Mouse (Mus musculus) left cerebral cortex, adult 9 months (tissue): Measurements from ENCODE around the gene Cxcl10.

ENCODE experiments used
- DNase-seq, 2 experiments: peaks; one replicate each; pipeline ENCODE4 v3.0.0; 2022; ENCODE audit warnings: low spot score in 2 of 2

Gene Cxcl10

DNA sequence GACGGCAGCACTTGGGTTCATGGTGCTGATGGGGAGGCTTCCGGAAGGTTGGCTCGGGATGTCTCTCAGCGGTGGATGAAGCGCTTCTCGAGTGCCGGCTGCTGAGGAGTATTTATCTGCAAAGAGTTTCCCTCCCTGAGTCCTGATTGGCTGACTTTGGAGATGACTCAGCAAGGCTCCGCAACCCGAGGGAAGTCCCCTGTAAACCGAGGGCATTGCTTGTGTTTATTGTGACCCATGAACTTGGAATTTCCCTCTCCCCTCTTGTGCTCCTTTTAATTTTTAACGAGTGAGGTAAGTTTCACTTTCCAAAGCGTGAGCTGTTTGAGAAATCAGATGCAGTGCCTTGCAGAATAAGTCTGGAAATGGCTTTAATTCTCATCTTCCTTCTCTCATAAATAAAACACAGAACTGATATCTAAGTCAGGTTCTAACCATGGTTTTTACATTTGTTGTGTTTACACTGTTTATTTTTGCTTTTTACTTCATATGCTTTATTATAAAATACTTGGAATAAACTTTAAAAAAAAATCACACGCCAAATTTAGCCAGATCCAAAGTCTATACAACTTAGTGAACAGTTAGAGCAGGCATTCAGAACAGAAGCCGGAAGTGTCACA is at the start of gene Cxcl10:
Cxcl10 (minus strand) TSS at position 96 of the 620 bp plus-strand sequence.
- DNase-seq, result peak in 1 of 2 experiments; percentile 21

- DNase-seq, result peak in 1 of 2 experiments; percentile 71
Observed at GRCm38 (mm10) chr5:92398153-92398552, 49.5 kb upstream of the Cxcl10 start.

- DNase-seq, result no peak
Observed at GRCm38 (mm10) chr5:92396476-92396875, 47.8 kb upstream of the Cxcl10 start.

- DNase-seq, result no peak
Observed at GRCm38 (mm10) chr5:92395764-92396163, 47.1 kb upstream of the Cxcl10 start.

DNA sequence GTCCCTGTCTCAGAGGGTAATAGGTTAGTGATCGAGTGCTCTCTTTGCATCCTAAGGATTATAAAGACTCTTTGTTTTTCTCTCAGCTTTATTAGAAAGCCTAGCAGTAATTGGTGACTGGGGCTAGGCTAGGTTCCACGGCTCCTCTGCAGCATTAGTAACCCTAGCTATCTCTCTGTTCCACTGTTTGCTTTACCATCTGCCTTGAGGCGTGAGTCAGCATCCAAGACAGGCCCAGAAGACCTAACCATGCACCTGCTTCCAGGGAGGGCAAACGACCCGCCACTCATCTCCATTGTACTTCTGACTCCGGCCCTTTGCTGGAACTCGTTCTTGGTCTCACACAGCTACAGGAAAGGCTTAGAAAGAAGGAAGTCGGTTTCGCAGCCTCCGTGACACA is 45.2 kb upstream of the Cxcl10 start:
- DNase-seq, result no peak

GRCm38 (mm10) chr5:92392542-92392941 is 43.9 kb upstream of the Cxcl10 start:
- no peak for DNase-seq

- DNase-seq, result no peak
Observed at GRCm38 (mm10) chr5:92390615-92391014, 41.9 kb upstream of the Cxcl10 start.

DNA sequence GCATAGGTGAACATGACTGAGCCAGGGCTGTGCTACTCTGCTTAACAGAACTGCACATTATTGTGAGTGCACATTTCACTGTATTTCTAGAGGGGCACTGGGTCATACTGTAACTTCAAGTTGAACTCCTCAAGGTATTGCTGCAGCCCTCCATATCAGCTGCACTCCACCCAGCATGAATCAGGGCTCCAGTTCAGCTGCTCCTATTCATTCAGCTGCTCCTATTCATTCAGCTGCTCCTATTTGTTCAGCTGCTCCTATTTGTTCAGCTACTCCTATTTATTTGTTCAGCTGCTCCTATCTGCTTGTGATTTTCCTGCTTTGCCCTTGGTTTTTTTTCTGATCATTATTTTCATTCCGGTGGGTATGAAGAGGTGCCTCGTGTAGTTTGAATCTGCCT is 41.3 kb upstream of the Cxcl10 start:
- no peak for DNase-seq

GRCm38 (mm10) chr5:92387433-92387832 is 38.7 kb upstream of the Cxcl10 start:
- DNase-seq, result no peak

- DNase-seq, result no peak
Observed at GRCm38 (mm10) chr5:92386643-92387042, 38.0 kb upstream of the Cxcl10 start.

- DNase-seq, result no peak
Observed at GRCm38 (mm10) chr5:92386102-92386501, 37.4 kb upstream of the Cxcl10 start.

DNA sequence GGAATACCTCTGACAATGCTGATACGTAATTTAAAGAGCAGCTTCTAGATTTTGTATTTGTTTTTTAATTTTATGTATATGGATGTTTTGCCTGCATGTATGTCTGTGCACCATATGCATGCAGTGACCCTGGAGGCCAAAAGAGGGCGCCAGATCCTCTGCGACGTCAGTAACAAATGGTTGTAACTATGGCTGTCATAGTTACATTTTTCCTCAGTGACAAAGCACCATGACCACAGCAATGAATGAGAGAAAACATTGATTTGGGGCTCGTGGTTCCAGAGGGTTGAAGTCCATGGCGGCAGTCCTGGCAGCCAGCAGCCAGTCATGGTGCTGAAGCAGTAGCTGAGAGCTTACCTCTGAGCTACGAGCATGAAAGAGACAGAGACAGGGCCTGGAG is 36.2 kb upstream of the Cxcl10 start:
- DNase-seq, result no peak

GRCm38 (mm10) chr5:92383747-92384146 is 35.1 kb upstream of the Cxcl10 start:
- no peak for DNase-seq

DNA sequence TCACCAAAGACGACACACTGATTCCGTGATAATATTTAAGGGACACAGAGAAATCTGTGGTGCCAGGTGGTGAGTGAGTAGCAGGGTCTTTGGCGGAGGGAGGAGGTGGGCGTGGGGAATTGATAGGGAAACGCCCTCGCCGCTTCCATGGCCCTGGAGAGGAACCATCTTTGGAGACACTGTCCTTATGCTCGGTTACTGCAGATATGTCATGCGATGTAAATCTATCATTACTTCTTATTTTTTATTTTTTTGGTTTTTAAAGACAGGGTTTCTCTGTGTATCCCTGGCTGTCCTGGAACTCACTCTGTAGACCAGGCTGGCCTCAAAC is 33.6 kb upstream of the Cxcl10 start:
- DNase-seq, result no peak

- DNase-seq, result peak in 1 of 2 experiments; percentile 86
Observed at GRCm38 (mm10) chr5:92381550-92382348, 33.1 kb upstream of the Cxcl10 start.

- DNase-seq, result no peak
Observed at GRCm38 (mm10) chr5:92376795-92377405, 28.2 kb upstream of the Cxcl10 start.

DNA sequence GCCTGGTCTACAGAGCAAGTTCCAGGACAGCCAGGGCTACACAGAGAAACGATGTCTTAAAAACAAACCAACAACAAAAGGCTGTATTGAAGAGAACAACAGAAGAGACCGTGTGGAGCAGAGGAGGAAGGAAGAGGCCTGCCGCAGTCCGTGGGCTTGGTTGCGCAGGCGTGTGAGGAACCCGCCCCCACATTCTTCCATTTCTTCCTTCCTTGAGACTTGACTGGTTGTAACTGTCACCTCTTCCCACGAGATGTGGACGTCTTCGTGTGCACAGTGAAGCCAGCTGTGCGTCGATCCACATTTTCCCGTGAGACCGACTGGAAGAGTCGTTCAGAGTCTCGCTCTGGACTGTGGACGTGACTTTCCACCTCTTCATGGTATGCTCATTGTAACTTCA is 26.7 kb upstream of the Cxcl10 start:
- DNase-seq, result no peak

DNA sequence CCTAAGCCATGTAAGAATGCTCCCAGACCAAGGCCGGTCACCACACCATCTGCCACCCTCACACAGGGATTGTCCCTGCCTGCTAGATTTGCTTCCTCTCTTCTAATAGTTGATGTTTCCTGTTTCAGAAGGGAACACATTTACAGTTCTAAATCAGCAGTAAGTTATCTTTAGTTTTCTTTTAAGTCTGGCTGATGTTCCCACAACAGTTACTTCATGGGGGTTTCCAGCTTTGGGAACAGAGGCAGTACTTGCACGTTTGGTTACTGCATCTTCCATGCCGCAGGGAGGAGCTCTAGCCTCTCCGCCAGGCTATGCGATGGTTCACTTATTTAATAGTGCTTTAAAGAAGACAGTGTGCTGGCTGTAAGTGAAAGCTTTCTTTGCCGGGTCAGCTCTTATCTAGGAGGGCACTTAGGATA is 26.0 kb upstream of the Cxcl10 start:
- DNase-seq, result no peak

GRCm38 (mm10) chr5:92372605-92373004 is 23.9 kb upstream of the Cxcl10 start:
- DNase-seq, result no peak

DNA sequence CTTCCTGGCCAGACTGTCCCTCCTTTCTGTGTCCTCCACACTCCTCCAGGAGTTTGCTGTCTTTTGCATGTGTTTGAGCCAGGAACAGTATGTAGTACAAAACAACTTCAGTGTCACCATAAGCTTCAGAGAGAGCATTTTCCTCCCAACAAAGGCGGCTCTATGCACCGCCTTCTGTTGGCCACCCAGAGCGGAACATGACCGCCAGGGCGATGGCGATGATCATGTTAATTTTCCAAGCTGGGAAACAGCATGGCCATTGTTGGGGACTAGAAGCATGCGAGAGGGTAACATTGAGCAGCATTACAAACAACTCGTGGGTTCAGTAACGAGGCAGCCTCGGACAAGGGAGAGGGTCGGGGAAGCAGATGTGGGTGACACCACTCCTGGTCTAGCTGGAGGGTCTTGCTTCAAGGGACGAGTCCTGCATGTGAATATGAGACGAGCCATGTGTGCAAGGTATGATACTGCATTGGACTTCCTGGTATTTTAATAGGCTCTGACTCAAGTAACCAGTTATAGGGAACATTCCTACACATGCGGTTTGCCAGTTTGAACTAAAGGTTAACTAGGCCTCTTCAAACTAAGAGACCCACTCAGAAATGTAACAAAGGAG is 22.8 kb upstream of the Cxcl10 start:
- DNase-seq, result no peak

DNA sequence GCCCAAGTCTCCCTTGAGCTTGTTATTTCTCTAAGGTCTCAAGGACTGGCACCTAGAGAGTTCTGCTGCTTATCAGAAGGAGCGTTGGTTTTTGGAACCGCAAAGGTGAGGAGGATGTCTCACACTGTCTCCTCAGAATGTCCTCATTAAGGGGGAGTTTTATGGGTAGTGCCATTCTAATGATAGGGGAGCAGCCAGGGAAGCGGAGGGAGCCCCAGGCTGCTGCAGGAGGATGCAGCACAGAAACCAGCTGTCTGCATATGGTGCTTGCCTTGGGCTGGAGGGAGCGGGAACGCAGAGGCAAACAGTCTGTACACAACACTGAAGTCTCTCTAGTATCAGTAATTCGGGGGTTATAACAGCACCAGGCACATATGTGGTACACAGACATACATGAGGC is 22.2 kb upstream of the Cxcl10 start:
- no peak for DNase-seq

DNA sequence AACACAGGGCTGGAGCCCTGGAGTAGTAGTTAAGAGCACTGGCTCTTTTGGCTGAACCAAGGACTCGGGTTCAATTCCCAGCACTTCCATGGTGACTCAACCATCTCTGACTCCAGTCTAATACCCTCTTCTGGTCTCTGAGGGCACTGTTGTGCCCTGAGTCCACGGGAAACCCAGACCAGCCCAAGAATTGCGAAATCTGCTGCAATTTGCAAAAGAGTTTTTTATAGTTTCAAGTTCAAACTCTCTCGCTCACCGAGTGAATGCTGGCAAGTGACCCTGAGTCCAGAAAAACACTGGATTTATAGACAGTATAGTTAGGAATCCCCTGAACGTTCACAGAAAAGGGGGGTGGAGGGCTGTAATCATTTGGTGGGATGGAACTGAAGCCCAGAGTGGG is 21.7 kb upstream of the Cxcl10 start:
- no peak for DNase-seq
